Mouse (Mus musculus): ENCODE data around the gene 1700001O22Rik.
A peak's percentile ranks its signal among the peaks of the same experiment; 100 is the strongest.

GRCm38 (mm10) chr2:30807648-30808295 lies 4.3 kb upstream of the 1700001O22Rik start, which contains the start of gene Ntmt1:
- TF ChIP-seq POLR2A (IDR thresholded peaks at IDR 0.05; ENCODE audit: insufficient read depth, low read length) (peak; percentile 66), CTCF (IDR thresholded peaks at IDR 0.05; ENCODE audit: low read depth, low read length) (no peak), EP300 (IDR thresholded peaks at IDR 0.05; ENCODE audit: insufficient read depth, low read depth, low read length) (no peak)
